Mouse (Mus musculus) midbrain, embryonic 14.5 days (tissue): Measurements from ENCODE around the gene Pik3r3. TPM values are rescaled to one million over a fixed set of nuclear protein-coding genes. Genes with fewer than 3 reads are reported as not detected.
"Not testable (repeated sequence)": the region's sequence is repeated elsewhere in the genome, so short reads cannot be mapped to it uniquely, and the experiment has no call there.

Experiments used
- ATAC-seq: fragments of 200-750 bp; cut with Nextera tagmentation; 2 replicates; pipeline ENCODE4 v1.8.0; 2017; ENCODE audit warnings: moderate number of reproducible peaks, moderate library complexity; ENCODE audit not compliant: low FRiP score, low TSS enrichment
- DNase-seq: peaks from one replicate; pipeline ENCODE4 v3.0.0-alpha.2; 2015
- H3K27ac ChIP-seq: fragments of 300-500 bp; sonication (generic); replicated peaks from 2 replicates; pipeline ENCODE4 v1.5.1; 2014; ENCODE audit warnings: mild to moderate bottlenecking, low read depth, low read length, moderate library complexity
- H3K27me3 ChIP-seq: fragments of 300-500 bp; sonication (generic); 2 replicates; pipeline ENCODE4 v1.6.1; 2014; ENCODE audit warnings: low read length, control low read depth, mixed read lengths; ENCODE audit not compliant: control insufficient read depth, insufficient read depth
- H3K36me3 ChIP-seq: fragments of 300-500 bp; sonication (generic); 2 replicates; pipeline ENCODE4 v1.6.1; 2014; ENCODE audit warnings: low read length, control low read depth; ENCODE audit not compliant: control insufficient read depth, insufficient read depth
- H3K4me1 ChIP-seq: fragments of 300-500 bp; sonication (generic); 2 replicates; pipeline ENCODE4 v1.6.1; 2014; ENCODE audit warnings: mild to moderate bottlenecking, antibody characterized with exemption, low read length, control low read depth; ENCODE audit not compliant: control insufficient read depth, insufficient read depth
- H3K4me2 ChIP-seq: fragments of 300-500 bp; sonication (generic); 2 replicates; pipeline ENCODE4 v1.6.1; 2014; ENCODE audit warnings: mild to moderate bottlenecking, low read length, moderate library complexity
- H3K4me3 ChIP-seq: fragments of 300-500 bp; sonication (generic); replicated peaks from 2 replicates; pipeline ENCODE4 v1.5.1; 2014; ENCODE audit warnings: low read depth, low read length
- H3K9ac ChIP-seq: fragments of 300-500 bp; sonication (generic); replicated peaks from 2 replicates; pipeline ENCODE4 v1.6.1; 2014; ENCODE audit warnings: mild to moderate bottlenecking, low read length, moderate library complexity
- H3K9me3 ChIP-seq: fragments of 300-500 bp; sonication (generic); 2 replicates; pipeline ENCODE4 v1.6.1; 2016; ENCODE audit warnings: low read length, control low read depth, mixed read lengths; ENCODE audit not compliant: control insufficient read depth
- whole genome bisulfite sequencing: fragments of 180-500 bp; shearing (Covaris S2); extraction: QIAGEN DNeasy Blood & Tissue Kit; methylation state at CpG from one replicate; pipeline ENCODE4 v1.1.7; 2014; 5-methylcytosine and 5-hydroxymethylcytosine counted together
- polyA plus RNA-seq: library from polyadenylated mRNA; unstranded; fragments of >200 nt; fragmentation: Nextera tagmentation; extraction: Ambion mirVana; gene quantifications from 2 replicates; pipeline ENCODE4 v1.2.1, GENCODE M21; 2014

The Pik3r3 gene
- polyA plus RNA-seq, 1 experiment from 2014 or later = 115 TPM

GRCm38 (mm10) chr4:116243377-116243776 lies 22.0 kb downstream of the Pik3r3 start:
- WGBS = 83% methylated on average over 3 of the region's 3 CpGs
- H3K4me3 ChIP-seq = no peak overlapping the region
- no peak for DNase-seq
- H3K27me3 ChIP-seq = no peaks in the 10 kb centered on the region
- H3K4me1 ChIP-seq = no peaks in the 10 kb centered on the region
- H3K4me2 ChIP-seq = no peak overlapping the region
- no peak overlapping the region for H3K9ac ChIP-seq
- 0 out of 2 replicates have a peak, but pooled peaks cover 4% of the 10 kb centered on the region for H3K36me3 ChIP-seq
- H3K27ac ChIP-seq = no peak overlapping the region
- no peaks in the 10 kb centered on the region for H3K9me3 ChIP-seq
- ATAC-seq = no peak

- H3K36me3 ChIP-seq = 0 out of 2 replicates have a peak, but pooled peaks cover 2% of the 10 kb centered on the region
- no peak overlapping the region for H3K9ac ChIP-seq
- no peaks in the 10 kb centered on the region for H3K4me1 ChIP-seq
- H3K4me3 ChIP-seq = no peak overlapping the region
- ATAC-seq (no peak), DNase-seq (no peak)
- H3K9me3 ChIP-seq = no peaks in the 10 kb centered on the region
- 89% methylated on average over 2 of the region's 2 CpGs for WGBS
- H3K27me3 ChIP-seq = no peaks in the 10 kb centered on the region
- H3K4me2 ChIP-seq = no peak overlapping the region
- no peak overlapping the region for H3K27ac ChIP-seq
These were observed 22.8 kb downstream of the Pik3r3 start for GRCm38 (mm10) chr4:116244240-116244639.

GRCm38 (mm10) chr4:116245926-116246325 lies 24.5 kb downstream of the Pik3r3 start:
- ATAC-seq, H3K27ac ChIP-seq, H3K4me1 ChIP-seq, H3K9me3 ChIP-seq, H3K9ac ChIP-seq, H3K4me2 ChIP-seq, H3K36me3 ChIP-seq, H3K27me3 ChIP-seq, H3K4me3 ChIP-seq: not testable (repeated sequence)
- DNase-seq = peak; percentile 33
- 46% methylated on average over 3 of the region's 3 CpGs for WGBS

- ATAC-seq (no peak), DNase-seq (no peak)
- H3K9ac ChIP-seq = no peak overlapping the region
- H3K4me3 ChIP-seq = no peak overlapping the region
- no peaks in the 10 kb centered on the region for H3K9me3 ChIP-seq
- no peaks in the 10 kb centered on the region for H3K4me1 ChIP-seq
- no peaks in the 10 kb centered on the region for H3K36me3 ChIP-seq
- H3K27ac ChIP-seq = no peak overlapping the region
- H3K27me3 ChIP-seq = no peaks in the 10 kb centered on the region
- no peak overlapping the region for H3K4me2 ChIP-seq
- 93% methylated on average over 3 of the region's 3 CpGs for WGBS
These were observed 28.6 kb downstream of the Pik3r3 start for GRCm38 (mm10) chr4:116249986-116250385.

- Histone ChIP-seq H3K27ac (no peak overlapping the region), H3K36me3 (peaks cover 79% of the 10 kb centered on the region), H3K4me2 (no peak overlapping the region), H3K4me1 (no peaks in the 10 kb centered on the region), H3K9me3 (no peaks in the 10 kb centered on the region), H3K27me3 (no peaks in the 10 kb centered on the region), H3K9ac (no peak overlapping the region), H3K4me3 (no peak overlapping the region)
- 96% methylated on average over 6 of the region's 6 CpGs for WGBS
- ATAC-seq (no peak), DNase-seq (no peak)
These were observed 46.8 kb downstream of the Pik3r3 start for GRCm38 (mm10) chr4:116268220-116268619.

GRCm38 (mm10) chr4:116282211-116282610 lies 60.8 kb downstream of the Pik3r3 start:
- Histone ChIP-seq H3K4me2 (no peak overlapping the region), H3K27ac (no peak overlapping the region), H3K36me3 (peaks cover 51% of the 10 kb centered on the region), H3K27me3 (no peaks in the 10 kb centered on the region), H3K4me1 (no peaks in the 10 kb centered on the region), H3K9ac (no peak overlapping the region), H3K9me3 (no peaks in the 10 kb centered on the region), H3K4me3 (no peak overlapping the region)
- 85% methylated on average over 2 of the region's 2 CpGs for WGBS
- no peak for DNase-seq
- no peak for ATAC-seq

- Histone ChIP-seq H3K36me3 (peaks cover 91% of the 10 kb centered on the region), H3K4me3 (no peak overlapping the region), H3K4me1 (no peaks in the 10 kb centered on the region), H3K27ac (no peak overlapping the region), H3K9ac (no peak overlapping the region), H3K27me3 (no peaks in the 10 kb centered on the region), H3K4me2 (no peak overlapping the region), H3K9me3 (no peaks in the 10 kb centered on the region)
- ATAC-seq (no peak), DNase-seq (no peak)
- WGBS = 85% methylated on average over 6 of the region's 6 CpGs
These were observed 70.1 kb downstream of the Pik3r3 start for GRCm38 (mm10) chr4:116291561-116291960.

- Histone ChIP-seq H3K4me1 (no peaks in the 10 kb centered on the region), H3K4me2 (no peak overlapping the region), H3K9ac (no peak overlapping the region), H3K27ac (no peak overlapping the region), H3K36me3 (peaks cover 84% of the 10 kb centered on the region), H3K27me3 (no peaks in the 10 kb centered on the region), H3K4me3 (no peak overlapping the region), H3K9me3 (no peaks in the 10 kb centered on the region)
- DNase-seq (no peak), ATAC-seq (no peak)
- 89% methylated on average over 12 of the region's 12 CpGs for WGBS
These were observed 71.9 kb downstream of the Pik3r3 start for GRCm38 (mm10) chr4:116293296-116293695.

- H3K9ac ChIP-seq = no peak overlapping the region
- no peaks in the 10 kb centered on the region for H3K9me3 ChIP-seq
- ATAC-seq (no peak), DNase-seq (no peak)
- H3K36me3 ChIP-seq = peaks cover 61% of the 10 kb centered on the region
- H3K27me3 ChIP-seq = no peaks in the 10 kb centered on the region
- no peak overlapping the region for H3K27ac ChIP-seq
- 78% methylated on average over 4 of the region's 4 CpGs for WGBS
- H3K4me2 ChIP-seq = no peak overlapping the region
- H3K4me3 ChIP-seq = no peak overlapping the region
- H3K4me1 ChIP-seq = no peaks in the 10 kb centered on the region
These were observed 79.5 kb downstream of the Pik3r3 start for GRCm38 (mm10) chr4:116300878-116301355.
